Mouse (Mus musculus) gastrocnemius, postnatal 10 days (tissue): ENCODE measurements around the gene Gm20388. TPM values are rescaled to one million over a fixed set of nuclear protein-coding genes. Genes with fewer than 3 reads are reported as not detected.

Source experiments
- DNase-seq: peaks from one replicate; pipeline ENCODE4 v3.0.0; 2021; ENCODE audit warnings: mixed read lengths
- total RNA-seq, 2 experiments: library from RNA; stranded (reverse); gene quantifications; 2 replicates each; pipeline ENCODE4 v1.2.3; 2021

Gene Gm20388
- total RNA-seq, 2 experiments from 2014 or later = 2.9 to 6.0 TPM

DNA sequence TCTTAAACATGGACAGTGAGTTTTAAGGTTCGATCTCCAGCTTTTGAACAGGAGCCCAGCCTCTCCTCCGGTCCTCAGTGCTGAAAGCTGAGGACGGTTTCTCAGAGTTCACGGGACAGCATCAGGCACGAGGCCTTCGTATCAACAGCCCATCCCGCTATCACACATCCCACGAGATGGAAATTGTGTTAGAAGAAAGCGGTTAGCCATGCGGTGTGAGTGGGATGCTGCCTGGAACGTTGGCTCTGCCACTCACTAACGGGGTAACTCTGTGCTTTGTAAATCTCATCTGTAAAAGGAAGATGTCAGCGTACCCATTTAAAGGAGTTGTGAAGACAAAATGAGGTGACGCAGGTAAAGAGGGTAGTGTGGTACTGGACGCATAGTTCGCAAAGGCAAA lies 3796.5 kb downstream of the Gm20388 start:
- DNase-seq = no peak

DNA sequence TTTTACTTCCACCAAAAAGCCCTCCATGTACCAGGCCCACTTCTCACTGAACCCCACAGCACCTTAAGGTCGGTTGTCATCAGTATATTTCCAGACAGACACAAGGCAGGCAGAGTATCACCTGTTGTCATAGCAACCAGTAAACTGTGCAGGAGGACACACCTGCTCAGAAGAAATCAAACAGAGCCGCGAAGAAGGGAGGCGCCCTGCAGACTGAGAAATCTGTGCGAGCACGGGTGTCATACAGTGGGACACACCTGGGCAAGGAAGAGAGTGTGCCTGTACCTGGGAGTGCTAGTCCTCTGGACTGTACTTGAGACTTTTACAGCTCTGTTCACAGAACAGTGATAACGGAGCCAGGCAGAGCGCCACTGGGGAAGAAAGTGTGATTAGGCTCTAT lies 3798.1 kb downstream of the Gm20388 start:
- DNase-seq = no peak

DNA sequence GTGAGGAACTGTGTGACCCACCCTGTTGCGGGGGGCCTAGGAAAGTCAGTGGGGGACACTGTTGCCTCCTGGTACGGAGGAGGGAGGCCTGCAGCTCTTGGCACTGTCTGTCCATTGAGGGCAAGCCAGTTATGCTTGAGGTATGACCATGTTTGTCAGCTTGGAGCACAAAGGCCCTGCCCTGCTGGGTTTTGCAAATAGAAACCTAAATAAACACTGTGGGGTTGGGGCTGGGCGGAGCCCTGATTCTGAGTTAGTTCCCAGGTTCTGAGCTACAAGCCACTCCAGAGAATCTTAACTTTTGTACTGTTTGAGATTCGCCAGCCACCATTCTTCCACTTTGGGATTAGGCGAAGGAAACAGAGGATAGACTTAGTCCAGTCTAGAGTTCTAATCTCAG lies 3799.7 kb downstream of the Gm20388 start:
- DNase-seq = no peak

DNA sequence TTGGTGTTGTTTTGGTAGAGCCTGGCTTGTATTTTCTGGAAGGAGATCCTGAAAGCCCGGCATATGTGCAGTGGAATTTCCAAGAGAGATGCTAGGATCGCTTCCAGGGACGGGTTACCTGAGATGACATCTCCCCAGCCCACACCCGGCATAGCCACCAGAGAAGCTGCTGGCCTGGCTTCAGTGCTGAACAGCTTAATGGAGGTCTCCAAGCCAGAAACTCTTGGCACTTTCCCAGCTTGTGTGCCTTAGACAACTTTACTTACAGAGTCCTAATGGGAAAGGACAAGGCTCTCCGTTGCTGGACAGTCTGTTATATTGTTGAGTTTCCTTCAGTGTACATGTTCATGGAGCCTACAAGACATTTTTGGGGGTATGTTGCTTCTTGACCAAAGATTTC lies 3803.8 kb downstream of the Gm20388 start:
- DNase-seq = no peak

DNA sequence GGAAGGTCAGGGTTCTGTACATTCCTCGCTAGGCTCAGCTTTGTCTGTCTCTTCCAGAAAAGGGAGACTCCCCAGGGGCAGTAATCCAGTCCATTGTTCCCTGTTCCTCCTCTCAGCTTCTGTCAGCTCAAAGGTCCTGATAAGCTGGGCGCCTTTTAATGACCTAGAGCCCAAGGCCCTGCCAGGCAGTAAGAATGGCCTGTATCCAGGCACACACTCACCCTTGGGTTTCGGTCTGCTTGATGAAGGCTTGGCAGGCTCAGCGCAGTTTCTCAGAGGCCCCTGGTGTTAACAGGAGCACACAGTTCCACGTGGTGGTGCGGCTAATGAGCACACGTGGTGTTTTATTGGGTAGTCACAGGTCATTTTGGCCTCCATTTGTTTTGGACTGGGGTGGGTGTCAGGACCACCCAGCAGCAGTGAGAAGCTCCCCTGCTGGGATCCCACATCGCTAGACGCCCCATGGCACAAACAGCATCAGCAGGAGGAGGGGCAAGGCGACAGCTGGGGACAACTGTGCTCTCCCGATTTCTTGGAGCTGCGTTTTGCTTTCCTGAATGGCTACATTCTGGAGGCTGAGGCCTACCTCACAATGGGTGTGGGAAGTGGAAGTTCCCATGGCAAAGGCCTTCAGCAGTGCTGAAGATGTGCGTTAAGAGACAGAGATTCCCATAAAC lies 3805.4 kb downstream of the Gm20388 start:
- DNase-seq = no peak

DNA sequence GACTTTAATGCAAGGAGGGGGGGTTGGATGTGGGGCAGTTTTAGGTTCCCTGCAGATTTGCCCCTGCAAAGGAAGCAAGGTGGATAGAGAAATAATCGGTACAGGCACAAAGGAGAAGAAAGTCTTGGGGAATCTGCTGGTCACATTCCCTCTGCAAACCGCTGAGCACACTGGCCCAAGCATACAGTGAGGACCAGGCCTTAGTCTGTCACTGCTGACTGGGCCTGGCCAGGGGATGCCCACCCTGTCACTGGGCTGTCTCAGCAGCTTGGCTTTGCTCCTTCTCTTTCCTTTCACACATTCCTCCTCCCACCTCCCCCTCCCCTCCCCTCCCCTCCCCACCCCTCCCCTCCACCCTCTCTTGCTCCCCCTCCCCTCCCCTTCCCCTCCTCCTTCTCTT lies 3806.5 kb downstream of the Gm20388 start:
- DNase-seq = no peak

DNA sequence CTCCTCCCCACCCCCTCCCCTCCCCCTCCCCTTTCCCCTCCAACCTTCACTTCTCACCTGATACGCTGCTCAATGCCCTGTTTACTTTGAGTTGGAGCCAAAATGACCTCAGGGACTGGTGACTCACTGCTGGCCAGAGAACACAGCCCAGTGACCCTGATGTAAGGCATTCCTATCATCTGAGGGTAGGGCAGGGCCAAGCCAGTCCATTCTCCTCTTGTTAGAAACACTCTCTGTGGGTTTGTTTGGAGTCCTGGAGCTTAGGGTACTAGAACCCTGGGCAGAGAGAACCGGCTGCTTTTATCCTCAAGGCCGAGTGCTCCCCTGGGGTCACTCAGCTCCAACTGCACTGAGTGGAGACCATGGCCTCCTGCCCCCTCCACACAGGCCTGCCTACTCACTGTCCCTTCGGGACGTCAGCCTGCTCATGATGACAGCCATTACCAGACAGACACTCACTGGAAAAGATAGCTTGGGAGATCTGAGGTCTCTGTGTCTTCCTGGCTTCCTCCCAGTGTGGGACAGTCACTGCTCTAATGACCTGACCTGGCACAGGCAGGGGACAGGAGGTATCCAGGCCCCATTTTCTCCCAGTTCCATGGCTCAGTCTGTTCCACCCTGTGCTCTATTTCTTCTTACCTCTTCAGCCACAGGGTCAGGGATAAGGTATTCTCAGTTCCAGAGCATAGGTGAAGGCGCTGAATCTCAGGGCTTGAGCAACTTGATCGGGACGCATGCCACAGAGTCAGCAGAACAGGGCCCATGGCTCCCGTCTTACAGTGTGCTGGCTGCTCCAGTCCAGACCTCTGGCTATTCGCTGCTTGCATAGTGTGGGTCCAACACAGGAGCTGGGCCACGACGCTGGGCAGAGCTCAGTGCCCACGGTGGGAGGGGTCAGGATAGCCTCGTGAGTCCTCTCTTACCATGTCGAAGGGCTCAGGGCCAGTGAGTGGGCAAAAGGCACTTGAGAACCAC lies 3807.2 kb downstream of the Gm20388 start:
- no peak for DNase-seq

DNA sequence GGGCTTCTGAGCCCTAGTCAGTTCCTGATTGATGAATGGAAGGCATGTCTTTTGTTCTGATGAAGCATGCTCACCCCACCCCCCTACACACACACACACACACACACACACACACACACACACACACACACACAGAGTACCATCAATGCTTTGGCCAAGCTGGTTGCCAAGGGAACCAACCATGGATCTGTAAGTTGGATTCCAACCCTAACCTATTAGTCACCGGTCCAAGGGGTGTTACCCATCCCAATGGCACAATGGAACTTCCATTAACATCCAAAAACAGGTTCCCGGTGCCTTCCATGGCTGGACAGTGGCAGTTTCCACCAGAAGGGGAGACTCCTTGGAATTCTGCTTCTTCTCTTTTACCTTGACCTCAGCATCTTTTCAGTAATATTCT lies 3808.1 kb downstream of the Gm20388 start:
- no peak for DNase-seq

DNA sequence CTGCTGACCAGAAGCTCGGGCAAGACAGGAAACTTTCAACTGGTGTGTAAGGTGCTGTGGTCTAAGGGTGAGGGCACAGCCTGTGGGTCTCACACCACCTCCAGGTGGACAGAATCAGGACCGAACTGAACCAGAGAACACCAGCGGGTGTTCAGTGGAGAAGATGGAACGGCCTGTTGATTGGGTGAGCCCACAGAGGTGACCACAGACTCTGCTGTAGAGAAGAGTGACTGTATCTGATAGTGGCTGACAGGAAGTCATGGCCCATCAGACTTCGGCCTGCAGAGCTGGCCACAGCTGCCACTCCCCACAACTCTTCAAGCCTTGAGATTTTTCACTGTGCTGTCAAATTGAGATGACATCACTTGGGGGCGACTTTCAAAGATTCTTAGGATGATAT lies 3808.6 kb downstream of the Gm20388 start:
- DNase-seq = no peak

DNA sequence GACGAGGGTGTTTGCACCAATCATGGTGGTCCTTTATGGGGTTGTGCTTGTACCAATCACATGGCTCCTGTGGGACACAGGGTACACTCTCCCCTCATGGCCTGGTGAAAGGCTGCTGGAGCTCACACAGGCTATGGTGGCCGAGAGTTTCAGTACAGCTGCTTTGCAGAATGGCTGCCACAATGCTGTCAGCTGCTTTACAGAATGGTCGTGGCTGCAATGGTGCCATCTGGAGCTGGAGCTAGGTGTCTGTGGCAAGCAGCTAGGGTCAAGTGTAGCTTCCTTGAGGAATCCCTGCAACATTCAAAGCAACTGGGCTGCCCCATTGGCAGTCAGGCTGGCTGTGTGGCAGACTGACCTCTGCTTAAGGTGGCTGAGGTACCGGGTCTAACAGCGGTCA lies 3809.2 kb downstream of the Gm20388 start:
- no peak for DNase-seq

DNA sequence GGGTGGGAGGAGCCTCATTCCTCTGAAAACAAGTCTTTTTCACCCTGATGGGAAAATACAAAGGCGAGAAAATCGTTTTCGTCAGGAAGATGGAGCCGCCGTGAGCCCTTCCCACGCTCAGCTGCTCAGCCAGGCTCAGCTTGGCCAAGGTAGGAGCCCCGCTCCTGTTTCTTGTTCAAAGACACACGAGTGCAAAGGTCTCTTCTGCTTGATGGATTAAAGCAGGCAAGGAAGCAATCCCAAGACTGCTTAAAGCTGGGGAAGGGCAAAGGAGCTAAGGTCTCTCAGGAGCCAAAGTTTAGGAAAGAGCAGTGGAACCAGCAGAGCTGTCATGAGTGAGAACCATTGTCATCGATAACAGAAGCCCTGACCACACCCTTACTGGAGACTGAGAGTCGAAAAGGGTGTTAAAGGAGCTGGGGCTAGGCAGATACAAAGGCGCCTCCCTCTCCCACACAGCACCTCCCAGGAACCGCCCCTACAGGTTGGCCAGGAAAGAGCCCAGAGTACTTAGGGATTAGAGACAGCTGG lies 3809.9 kb downstream of the Gm20388 start:
- DNase-seq = no peak

DNA sequence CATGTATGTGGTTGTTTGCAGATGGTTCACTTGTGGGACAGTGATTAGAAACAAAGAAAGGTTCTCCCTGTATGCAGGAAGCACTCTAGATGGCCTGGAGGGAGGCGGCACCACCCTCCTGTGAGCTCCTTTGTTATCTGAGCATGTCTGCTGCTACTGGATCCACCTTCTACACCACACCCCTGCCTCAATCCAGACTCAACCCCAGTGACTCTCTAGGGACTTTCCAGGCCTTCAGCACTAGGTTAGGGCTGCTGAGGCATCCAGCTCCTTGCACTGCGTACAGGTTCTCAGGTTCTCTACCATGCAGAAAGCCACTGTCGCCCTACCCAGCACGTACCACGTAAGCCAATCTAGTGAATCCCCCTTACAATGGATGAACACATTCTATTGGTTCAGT lies 3811.6 kb downstream of the Gm20388 start:
- DNase-seq = no peak

DNA sequence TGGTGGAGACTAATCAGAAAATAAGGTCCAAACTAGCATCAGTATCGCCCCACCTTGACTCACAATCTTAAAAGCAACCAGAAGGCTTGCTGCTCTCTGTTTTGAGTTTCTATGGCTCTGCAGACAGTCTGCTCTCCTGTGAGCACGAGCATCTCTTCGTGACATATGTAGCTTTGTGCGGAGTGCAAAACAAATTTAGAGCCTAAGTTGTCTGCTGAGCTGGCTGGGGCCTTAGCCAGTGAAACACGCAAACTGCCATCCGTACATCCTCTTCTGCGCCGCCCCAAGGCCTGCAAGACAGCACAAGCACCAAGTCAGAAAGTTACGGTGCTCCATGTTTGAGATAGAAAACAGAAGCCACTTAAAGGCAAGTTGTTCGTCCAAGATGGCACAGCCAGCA lies 3814.1 kb downstream of the Gm20388 start:
- DNase-seq = no peak

DNA sequence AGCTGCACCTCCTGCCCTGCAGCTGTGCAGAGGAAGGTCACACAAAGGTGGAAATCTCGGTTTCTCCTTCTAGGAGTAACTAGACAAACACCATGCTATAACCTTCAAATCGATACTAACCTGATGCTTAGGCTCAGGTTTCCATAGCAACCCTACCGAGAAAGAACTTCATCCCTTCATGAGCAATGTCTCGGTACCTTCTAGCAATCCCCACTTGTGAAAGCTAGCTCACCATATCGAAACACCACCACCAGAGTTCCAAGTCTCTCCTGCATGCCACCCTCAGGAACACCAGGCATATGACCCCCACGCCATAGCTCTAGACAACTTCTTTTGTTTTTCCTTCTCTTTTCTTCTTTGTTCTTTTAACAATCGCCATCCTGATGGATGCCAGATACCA lies 3814.6 kb downstream of the Gm20388 start:
- DNase-seq = no peak

DNA sequence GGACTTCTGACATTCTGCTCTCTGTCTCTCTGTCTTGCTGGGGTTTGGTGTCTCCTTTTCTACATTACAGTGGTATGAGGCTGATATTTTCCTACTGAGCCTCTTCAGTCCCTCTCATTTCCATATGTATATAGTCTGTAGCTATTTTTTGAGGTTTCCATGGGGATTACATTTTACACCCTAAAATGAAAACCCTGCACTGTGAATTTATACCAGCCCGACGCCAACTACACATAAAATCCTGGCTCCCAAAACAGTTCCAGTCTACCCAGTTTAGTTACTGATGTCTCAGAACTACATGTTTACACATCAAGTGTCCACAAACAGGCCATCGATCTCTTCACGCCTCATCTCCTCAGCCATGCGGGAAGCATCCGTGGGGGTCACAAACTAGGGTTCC lies 3816.1 kb downstream of the Gm20388 start:
- DNase-seq = no peak

DNA sequence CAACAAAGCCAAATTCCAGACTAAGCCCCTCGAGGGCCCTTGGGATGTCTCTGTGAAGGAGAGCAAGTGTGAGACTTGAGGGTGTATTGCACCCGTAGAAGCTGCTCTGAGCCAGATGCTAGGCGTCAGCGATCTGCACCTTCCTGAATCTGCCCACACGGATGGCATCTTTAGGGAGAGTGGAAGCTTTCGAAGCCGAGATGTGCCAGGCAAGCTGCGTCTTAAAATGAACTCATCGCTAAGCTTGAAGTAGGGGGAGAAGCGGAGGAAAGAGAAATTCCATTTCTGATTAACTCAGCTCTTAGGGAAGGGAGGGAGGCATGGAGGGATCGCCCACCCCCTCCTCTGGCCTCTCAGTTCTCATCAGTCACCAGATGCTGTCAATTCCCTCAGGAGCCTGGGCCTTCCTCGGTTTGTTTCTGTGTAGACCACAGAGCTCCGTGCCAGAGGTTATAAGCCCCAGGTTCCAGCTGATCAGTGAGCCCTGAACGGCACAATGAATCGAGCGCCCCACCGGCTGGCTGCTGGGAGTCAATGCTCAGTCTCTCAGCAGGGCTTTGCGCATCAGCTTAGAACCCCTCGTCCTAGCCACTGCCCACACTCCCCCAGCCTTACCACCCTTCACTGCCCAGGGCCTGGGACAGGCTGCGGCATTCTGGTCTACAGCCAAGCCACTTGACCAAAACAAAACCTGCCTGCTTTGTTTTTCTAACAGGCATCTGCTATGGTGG lies 3818.6 kb downstream of the Gm20388 start:
- DNase-seq = no peak

DNA sequence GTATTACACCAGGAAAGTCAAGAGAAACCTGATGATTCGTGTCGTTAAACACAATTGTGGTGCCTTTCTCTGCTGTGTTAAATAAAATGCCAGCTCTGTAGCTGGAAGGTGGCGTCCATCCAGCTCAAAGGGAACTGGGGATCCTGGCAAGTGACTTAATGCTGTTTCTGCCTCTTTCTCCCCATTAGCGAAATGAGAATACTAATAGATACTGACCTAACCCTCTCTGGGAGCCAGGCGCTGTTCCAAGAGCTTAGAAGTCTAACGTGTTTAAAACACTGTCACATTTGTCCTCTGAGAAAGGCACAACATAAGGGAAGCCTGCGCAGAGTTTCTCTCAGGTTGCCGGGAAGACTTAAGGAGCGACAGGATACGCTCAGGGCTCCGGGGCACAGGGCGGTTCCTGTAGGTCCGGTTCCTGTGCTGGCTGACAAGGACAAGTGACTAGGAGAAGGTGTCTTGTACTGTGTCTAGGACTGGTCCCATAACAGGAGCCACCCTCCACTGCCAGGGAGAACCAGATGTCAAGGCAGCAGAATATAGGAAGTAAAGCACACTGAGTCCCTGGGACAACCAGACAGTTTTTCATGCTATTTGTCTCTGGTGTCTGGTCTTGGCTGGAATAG lies 3819.3 kb downstream of the Gm20388 start:
- DNase-seq = no peak

DNA sequence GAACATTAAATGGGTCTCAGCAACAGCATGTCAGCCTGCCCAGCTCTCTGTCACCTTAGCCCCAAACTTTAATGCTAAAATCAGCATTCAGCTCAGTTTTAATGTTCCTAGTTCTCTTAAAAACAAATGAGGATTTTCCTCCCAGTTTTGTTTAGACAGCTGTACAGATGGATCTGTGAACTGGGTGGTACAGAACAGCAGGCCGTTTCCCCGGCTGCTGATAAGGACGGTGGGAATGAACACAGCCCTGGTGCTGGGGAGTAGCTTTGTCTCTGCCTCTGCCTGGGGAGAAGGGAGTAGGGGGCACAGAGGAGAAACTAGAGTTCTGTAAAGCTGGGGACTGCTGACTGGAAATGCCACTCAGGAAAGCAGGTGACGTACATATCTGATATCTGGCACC lies 3821.7 kb downstream of the Gm20388 start:
- DNase-seq = no peak

DNA sequence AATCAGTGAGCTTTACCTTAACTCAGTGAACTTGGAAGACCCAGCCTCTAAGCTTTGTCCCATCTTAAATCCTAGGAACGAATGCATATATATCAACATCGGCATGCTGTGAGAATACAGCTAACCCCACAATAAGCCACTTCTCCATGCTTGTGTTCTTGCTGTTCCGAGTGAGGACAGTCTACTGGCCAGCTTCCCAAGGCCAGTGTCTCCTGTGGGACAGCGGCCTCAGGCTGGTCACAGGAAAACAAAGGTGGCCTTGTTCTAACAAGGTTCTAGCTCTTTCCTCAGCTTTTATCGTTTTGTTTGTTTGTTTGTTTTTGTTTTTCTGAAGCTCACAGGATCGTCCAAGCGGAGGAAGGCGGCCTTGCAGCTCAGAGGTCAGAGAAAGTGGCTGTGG lies 3823.8 kb downstream of the Gm20388 start:
- no peak for DNase-seq

DNA sequence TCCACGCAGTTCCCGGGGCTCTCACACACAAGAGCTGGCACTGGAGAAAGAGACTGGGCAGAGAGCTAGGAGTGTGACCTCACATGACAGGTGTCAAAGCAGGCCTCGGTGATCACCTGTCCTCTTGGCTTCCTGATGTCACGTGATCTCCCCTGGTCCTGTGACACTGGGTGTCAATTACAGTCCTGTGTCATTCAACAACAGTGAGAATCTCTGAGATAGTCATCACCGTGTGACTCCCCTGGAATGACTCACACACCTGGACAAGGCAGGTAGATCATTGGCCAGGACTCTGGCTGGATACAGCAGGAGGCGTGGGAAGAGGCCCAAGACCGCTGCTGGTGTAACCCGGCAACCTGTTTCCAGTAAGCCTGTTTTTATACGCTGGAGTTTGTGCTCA lies 3826.3 kb downstream of the Gm20388 start:
- DNase-seq = no peak

DNA sequence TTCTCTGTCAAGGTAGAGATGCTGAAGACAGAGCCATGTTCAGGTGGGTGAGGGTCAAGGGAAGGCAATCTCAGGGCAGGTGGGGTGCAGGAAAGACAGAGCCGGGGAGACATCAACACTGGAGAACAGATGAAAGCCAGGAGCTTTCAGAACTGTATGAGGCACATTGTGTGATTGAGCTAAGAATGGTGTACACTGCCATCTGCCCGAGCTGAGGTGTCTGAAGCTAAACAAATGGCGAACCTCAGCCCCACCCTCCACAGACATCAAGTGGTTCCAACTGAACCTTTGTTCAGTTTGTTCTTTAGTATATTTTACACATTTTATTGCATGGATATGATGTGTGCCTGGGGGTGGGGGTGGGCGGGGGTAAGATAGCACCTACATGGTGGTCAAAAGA lies 3829.6 kb downstream of the Gm20388 start:
- no peak for DNase-seq

DNA sequence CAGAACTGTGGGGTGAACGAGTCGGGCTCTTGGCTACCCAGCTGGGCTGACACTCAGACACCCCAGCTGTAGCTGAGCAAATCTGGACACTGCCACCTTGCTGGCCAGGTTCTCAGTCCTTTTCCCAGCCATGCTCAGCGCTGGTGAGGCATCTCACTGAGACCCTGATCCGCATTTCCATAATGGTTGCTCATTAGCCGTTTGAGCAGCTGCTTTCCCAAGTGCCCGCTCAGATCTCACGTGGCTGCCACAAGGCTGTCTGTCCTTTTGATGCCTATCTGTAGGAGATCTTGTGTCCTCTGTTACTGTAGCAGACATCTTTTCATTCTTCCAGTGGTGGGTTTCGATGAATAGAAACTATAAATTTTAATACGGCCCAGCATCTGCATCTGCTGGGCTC lies 3830.6 kb downstream of the Gm20388 start:
- no peak for DNase-seq
